Mouse (Mus musculus): Measurements from ENCODE around the gene Tssk3.

DNA sequence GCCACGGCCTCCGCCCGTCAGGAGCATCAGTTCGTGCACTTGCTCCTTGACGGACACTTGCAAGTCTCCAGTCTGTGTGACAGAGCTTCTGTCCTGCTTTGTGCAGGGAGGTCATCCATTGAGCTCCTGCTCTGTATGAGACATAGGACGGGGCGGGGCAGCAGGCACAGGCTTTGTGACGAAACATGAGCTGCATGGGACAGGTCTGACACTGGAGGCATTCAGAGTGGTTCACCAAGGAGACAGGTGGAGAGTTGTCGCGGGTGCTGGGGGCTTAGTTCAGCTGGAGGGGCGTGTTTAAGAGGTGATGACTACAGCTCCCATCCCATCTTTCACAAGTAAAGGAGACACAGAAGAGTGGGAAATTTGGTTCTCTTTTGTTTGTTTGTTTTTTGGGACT is 14.8 kb downstream of the Tssk3 start:
- TF ChIP-seq POLR2A (IDR thresholded peaks at IDR 0.05; ENCODE audit: low read depth, low read length) (no peak), CTCF (conservative IDR thresholded peaks at IDR 0.05 in 1 of 2, IDR thresholded peaks at IDR 0.05 in 1 of 2; ENCODE audit: low read depth in 2 of 2, low read length in 2 of 2) (no peak), HCFC1 (IDR thresholded peaks at IDR 0.05; ENCODE audit: low read depth, low read length) (no peak), ZNF384 (IDR thresholded peaks at IDR 0.05; ENCODE audit: low read depth, low read length) (no peak), MEF2A (IDR thresholded peaks at IDR 0.05; ENCODE audit: borderline replicate concordance, low read depth, low read length) (no peak), GABPA (IDR thresholded peaks at IDR 0.05; ENCODE audit: insufficient replicate concordance, low read depth, low read length) (no peak), CHD2 (IDR thresholded peaks at IDR 0.05; ENCODE audit: low read length) (no peak), MAFK (IDR thresholded peaks at IDR 0.05; ENCODE audit: insufficient replicate concordance, low read length) (no peak)
